Mouse (Mus musculus): Measurements from ENCODE around the gene Ttll7. TPM values are rescaled to one million over a fixed set of nuclear protein-coding genes. Genes with fewer than 3 reads are reported as not detected.

Gene Ttll7
- polyA plus RNA-seq, 1 experiment = 0.09 TPM

DNA sequence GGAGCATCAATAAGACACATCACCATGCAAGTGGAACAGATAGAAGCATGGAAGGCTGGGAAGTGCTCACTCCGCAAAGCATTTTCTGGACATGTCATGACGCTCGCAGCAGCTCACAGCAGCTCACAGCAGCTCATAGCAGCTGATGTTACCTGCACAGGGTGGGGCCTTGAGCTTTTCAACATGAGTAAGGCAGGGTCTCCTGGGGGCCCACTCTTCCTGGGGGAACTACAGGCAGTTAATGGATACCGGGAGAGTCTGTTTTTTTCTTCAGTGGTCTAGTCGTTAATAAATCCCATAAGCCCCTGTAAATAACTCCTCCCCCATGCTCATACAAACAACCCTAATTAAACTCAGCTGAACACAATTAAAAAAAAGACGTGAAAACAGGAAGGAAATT lies 8.7 kb upstream of the Ttll7 start:
- DNase-seq = no peak
- 85% methylated on average over 6 of the region's 6 CpGs for WGBS
- no peaks in the 10 kb centered on the region for H3K27me3 ChIP-seq (ENCODE audit: control insufficient read depth, insufficient read depth, low read length)
- no peaks in the 10 kb centered on the region for H3K36me3 ChIP-seq (ENCODE audit: control insufficient read depth, insufficient read depth, low read length)
- no peak overlapping the region for H3K27ac ChIP-seq (ENCODE audit: control insufficient read depth, insufficient read depth, low read length)
- TF ChIP-seq POLR2A (IDR thresholded peaks at IDR 0.05; ENCODE audit: control insufficient read depth, extremely low read depth, insufficient read depth, low read length, poor library complexity) = no peak
- TF ChIP-seq CTCF (IDR thresholded peaks at IDR 0.05; ENCODE audit: borderline replicate concordance, control insufficient read depth, extremely low read depth, insufficient read depth, low read length, poor library complexity) = no peak
- no peak overlapping the region for H3K4me3 ChIP-seq (ENCODE audit: control insufficient read depth, insufficient read depth, low read length)
- H3K4me1 ChIP-seq (replicated peaks; ENCODE audit: control insufficient read depth, insufficient read depth, low read length) = no peaks in the 10 kb centered on the region

DNA sequence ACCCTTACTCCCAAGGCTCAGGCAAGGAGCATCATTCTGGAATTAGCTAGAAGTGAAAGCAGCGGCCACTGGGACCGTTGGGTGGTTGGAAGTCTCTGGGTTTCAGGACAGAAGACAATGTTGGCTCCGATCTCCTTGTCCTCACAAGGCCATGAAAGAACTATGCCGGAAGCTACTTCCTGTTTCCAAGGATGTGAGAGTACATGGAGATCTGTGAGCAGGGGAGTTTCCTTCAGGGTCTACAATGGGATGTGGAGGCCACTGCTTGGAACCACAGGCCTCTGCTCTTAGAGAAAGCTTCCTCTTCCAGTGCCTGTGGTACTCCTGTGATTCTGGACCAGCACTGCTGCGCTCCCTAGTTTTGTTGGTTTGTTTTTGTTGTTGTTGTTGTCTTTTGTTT lies 5.9 kb upstream of the Ttll7 start:
- no peak for DNase-seq
- no peak for TF ChIP-seq CTCF (IDR thresholded peaks at IDR 0.05; ENCODE audit: borderline replicate concordance, control insufficient read depth, extremely low read depth, insufficient read depth, low read length, poor library complexity)
- no peak for TF ChIP-seq POLR2A (IDR thresholded peaks at IDR 0.05; ENCODE audit: control insufficient read depth, extremely low read depth, insufficient read depth, low read length, poor library complexity)
- Histone ChIP-seq H3K4me3 (ENCODE audit: control insufficient read depth, insufficient read depth, low read length) (no peak overlapping the region), H3K27ac (ENCODE audit: control insufficient read depth, insufficient read depth, low read length) (no peak overlapping the region), H3K4me1 (replicated peaks; ENCODE audit: control insufficient read depth, insufficient read depth, low read length) (no peaks in the 10 kb centered on the region), H3K36me3 (ENCODE audit: control insufficient read depth, insufficient read depth, low read length) (no peaks in the 10 kb centered on the region), H3K27me3 (ENCODE audit: control insufficient read depth, insufficient read depth, low read length) (no peaks in the 10 kb centered on the region)
- WGBS = 86% methylated on average over 5 of the region's 5 CpGs

DNA sequence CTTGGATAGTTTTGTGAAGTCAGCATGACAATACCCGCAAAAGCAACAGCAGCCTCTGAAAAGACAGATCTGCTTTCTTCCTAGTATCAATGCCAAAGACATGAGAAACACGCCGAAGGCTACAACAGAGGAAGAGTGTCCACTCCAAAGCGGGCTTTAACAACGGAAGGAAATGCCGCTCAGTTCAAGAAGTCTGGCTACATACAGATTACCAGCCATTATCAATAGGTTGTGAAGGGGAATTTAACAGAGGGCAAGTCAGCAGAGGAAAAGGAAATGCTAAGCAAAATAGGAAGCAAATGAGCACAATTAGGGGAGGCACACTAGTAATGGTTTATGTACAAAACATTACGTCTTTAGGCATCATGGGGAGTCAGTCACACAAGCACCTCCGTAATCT lies 4.1 kb upstream of the Ttll7 start:
- WGBS = 70% methylated on average over 8 of the region's 8 CpGs
- Histone ChIP-seq H3K36me3 (ENCODE audit: control insufficient read depth, insufficient read depth, low read length) (no peaks in the 10 kb centered on the region), H3K27me3 (ENCODE audit: control insufficient read depth, insufficient read depth, low read length) (no peaks in the 10 kb centered on the region; the same call in 1 of the 2 replicates), H3K27ac (ENCODE audit: control insufficient read depth, insufficient read depth, low read length) (no peak overlapping the region), H3K4me3 (ENCODE audit: control insufficient read depth, insufficient read depth, low read length) (no peak overlapping the region), H3K4me1 (replicated peaks; ENCODE audit: control insufficient read depth, insufficient read depth, low read length) (no peaks in the 10 kb centered on the region)
- no peak for TF ChIP-seq CTCF (IDR thresholded peaks at IDR 0.05; ENCODE audit: borderline replicate concordance, control insufficient read depth, extremely low read depth, insufficient read depth, low read length, poor library complexity)
- TF ChIP-seq POLR2A (IDR thresholded peaks at IDR 0.05; ENCODE audit: control insufficient read depth, extremely low read depth, insufficient read depth, low read length, poor library complexity) = no peak
- DNase-seq = no peak

DNA sequence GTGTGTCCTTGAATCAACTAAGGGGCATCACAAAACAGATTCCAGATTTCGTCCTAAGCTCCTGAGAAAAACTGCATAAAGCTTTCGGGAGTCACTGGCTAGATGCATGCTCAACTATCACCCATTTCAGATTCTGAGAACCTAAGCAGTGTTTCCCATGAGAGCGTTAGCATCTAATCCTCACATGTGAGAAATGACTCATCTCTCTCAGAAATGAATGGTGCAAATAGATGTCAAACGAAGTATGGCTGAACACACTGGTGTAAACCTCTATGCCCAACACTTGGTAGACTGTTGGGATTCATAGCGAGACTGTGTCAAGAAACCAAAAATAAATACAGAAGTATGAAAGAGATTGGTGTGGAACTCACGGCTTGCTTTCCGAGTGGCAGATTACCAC lies 2.8 kb upstream of the Ttll7 start:
- TF ChIP-seq CTCF (IDR thresholded peaks at IDR 0.05; ENCODE audit: borderline replicate concordance, control insufficient read depth, extremely low read depth, insufficient read depth, low read length, poor library complexity) (no peak), POLR2A (IDR thresholded peaks at IDR 0.05; ENCODE audit: control insufficient read depth, extremely low read depth, insufficient read depth, low read length, poor library complexity) (no peak)
- WGBS = 94% methylated on average over 7 of the region's 7 CpGs

DNA sequence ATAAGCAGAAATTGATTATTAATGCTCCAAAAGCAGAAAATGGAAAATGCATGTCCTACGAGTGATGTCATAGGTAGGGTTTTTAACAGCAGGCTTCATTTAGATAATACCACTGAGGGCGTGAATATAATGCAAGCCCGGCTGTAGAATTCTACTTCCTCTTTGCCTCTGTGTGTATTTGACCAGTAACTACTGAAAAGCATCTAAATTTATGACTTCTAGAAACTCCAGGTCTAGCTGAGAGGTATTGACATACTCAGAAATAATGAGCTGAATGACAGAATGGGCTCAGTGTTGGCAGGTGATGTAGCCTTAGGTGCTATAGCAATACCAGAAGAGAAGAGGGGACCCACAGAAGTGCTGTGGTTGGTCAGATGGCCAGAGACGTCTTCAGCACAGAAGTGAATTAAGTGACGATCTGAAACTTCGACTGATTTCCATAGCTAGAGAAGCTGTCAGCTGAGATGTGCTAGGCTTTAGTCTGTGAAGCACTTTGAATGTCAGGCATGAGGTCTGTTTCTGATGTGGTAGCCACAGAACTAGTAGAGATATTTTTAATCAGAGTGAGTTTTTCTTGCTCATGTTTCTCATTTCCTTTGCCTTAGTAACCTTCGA lies 2.4 kb downstream of the Ttll7 start:
- Histone ChIP-seq H3K36me3 (ENCODE audit: control insufficient read depth, insufficient read depth, low read length) (no peaks in the 10 kb centered on the region), H3K4me3 (ENCODE audit: control insufficient read depth, insufficient read depth, low read length) (no peak overlapping the region), H3K27ac (ENCODE audit: control insufficient read depth, insufficient read depth, low read length) (no peak overlapping the region), H3K27me3 (ENCODE audit: control insufficient read depth, insufficient read depth, low read length) (no peaks in the 10 kb centered on the region; the same call in 1 of the 2 replicates), H3K4me1 (replicated peaks; ENCODE audit: control insufficient read depth, insufficient read depth, low read length) (no peaks in the 10 kb centered on the region)
- DNase-seq = no peak
- TF ChIP-seq POLR2A (IDR thresholded peaks at IDR 0.05; ENCODE audit: control insufficient read depth, extremely low read depth, insufficient read depth, low read length, poor library complexity) (no peak), CTCF (IDR thresholded peaks at IDR 0.05; ENCODE audit: borderline replicate concordance, control insufficient read depth, extremely low read depth, insufficient read depth, low read length, poor library complexity) (no peak)
- 62% methylated on average over 7 of the region's 7 CpGs for WGBS

More for the DNA sequence above, 2.8 kb upstream of the Ttll7 start:
- no peaks in the 10 kb centered on the region for H3K36me3 ChIP-seq (ENCODE audit: control insufficient read depth, insufficient read depth, low read length)
- H3K4me1 ChIP-seq (replicated peaks; ENCODE audit: control insufficient read depth, insufficient read depth, low read length) = no peaks in the 10 kb centered on the region
- no peak overlapping the region for H3K27ac ChIP-seq (ENCODE audit: control insufficient read depth, insufficient read depth, low read length)
- DNase-seq = no peak
- no peak overlapping the region for H3K4me3 ChIP-seq (ENCODE audit: control insufficient read depth, insufficient read depth, low read length)
- H3K27me3 ChIP-seq (ENCODE audit: control insufficient read depth, insufficient read depth, low read length) = no peaks in the 10 kb centered on the region; the same call in 1 of the 2 replicates

DNA sequence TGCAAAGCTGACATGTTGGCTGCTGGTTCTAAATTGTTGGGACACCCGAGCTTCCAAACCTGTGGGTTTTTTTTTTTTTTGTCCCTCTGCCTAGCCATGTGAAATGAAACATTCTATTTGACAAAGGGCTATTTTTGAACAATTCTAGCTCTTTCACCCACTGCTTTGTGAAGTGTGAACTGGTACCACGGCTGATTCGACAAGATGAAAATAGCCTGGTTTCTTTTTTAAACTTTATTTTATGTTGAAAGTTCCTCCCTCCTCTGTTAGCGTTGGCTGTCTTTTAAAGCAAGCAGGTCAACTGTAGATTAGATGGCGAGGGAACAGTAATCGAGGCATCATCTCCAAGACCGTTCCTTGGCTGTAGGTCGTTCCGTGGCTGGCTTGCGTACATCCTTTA lies 5.2 kb downstream of the Ttll7 start:
- H3K4me3 ChIP-seq (ENCODE audit: control insufficient read depth, insufficient read depth, low read length) = no peak overlapping the region
- H3K27ac ChIP-seq (ENCODE audit: control insufficient read depth, insufficient read depth, low read length) = no peak overlapping the region
- no peak for DNase-seq
- no peaks in the 10 kb centered on the region for H3K27me3 ChIP-seq (ENCODE audit: control insufficient read depth, insufficient read depth, low read length)
- H3K36me3 ChIP-seq (ENCODE audit: control insufficient read depth, insufficient read depth, low read length) = no peaks in the 10 kb centered on the region
- TF ChIP-seq POLR2A (IDR thresholded peaks at IDR 0.05; ENCODE audit: control insufficient read depth, extremely low read depth, insufficient read depth, low read length, poor library complexity) = no peak
- TF ChIP-seq CTCF (IDR thresholded peaks at IDR 0.05; ENCODE audit: borderline replicate concordance, control insufficient read depth, extremely low read depth, insufficient read depth, low read length, poor library complexity) = no peak
- WGBS = 92% methylated on average over 10 of the region's 10 CpGs
- no peaks in the 10 kb centered on the region for H3K4me1 ChIP-seq (replicated peaks; ENCODE audit: control insufficient read depth, insufficient read depth, low read length)

DNA sequence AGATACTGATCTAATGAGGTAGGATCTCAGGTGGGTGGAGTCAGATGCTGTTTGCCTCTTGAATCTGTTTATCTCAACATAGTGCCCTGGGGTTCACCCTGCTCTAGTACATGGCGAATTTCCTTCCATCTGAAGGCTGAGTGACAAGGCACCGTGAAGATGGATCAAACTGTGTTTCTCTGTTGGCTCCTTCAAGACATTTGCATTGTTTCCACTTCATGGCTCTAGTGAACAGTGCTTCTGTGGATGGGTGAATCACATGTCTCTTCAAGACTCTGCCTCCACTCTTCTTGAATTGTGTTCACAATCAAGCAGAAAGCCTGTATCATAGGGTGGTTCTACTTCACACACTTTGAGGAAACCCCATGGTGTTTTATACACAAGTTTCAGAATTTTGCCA lies 8.1 kb downstream of the Ttll7 start:
- H3K4me1 ChIP-seq (replicated peaks; ENCODE audit: control insufficient read depth, insufficient read depth, low read length) = no peaks in the 10 kb centered on the region
- H3K27me3 ChIP-seq (ENCODE audit: control insufficient read depth, insufficient read depth, low read length) = no peaks in the 10 kb centered on the region
- H3K4me3 ChIP-seq (ENCODE audit: control insufficient read depth, insufficient read depth, low read length) = no peak overlapping the region
- no peak for TF ChIP-seq POLR2A (IDR thresholded peaks at IDR 0.05; ENCODE audit: control insufficient read depth, extremely low read depth, insufficient read depth, low read length, poor library complexity)
- TF ChIP-seq CTCF (IDR thresholded peaks at IDR 0.05; ENCODE audit: borderline replicate concordance, control insufficient read depth, extremely low read depth, insufficient read depth, low read length, poor library complexity) = no peak
- H3K27ac ChIP-seq (ENCODE audit: control insufficient read depth, insufficient read depth, low read length) = no peak overlapping the region
- H3K36me3 ChIP-seq (ENCODE audit: control insufficient read depth, insufficient read depth, low read length) = no peaks in the 10 kb centered on the region
- no peak for DNase-seq
- WGBS = 95% methylated on average over 2 of the region's 2 CpGs

Data from thymus, adult 2 months (tissue).